27 mouse cellular contexts compared by ENCODE assay signal in genomic region chr10:14530670-14531069, GRCm38 (mm10). TPM values are rescaled to one million over a fixed set of nuclear protein-coding genes. Genes with fewer than 3 reads are reported as not detected.
DNase-seq lines count a peak whose midpoint lies in the region; ATAC-seq and TF ChIP-seq lines count a peak whose summit lies in the region.
"Had no signal": no experiment of that assay in that cellular context is flagged by ENCODE, and none has a peak within 500 bp of the region (broad histone marks: within the 10 kb centered on the region; RNA-seq: fewer than 3 reads in every experiment).

No protein-coding gene starts in this region.

- DNase-seq in lung, postnatal 0 days (ENCODE audit: low spot score): peak; percentile 20
- no peak for DNase-seq in lung, postnatal 36 days
- no peak for DNase-seq in right cerebral cortex, postnatal 14 days
- no peak for DNase-seq in heart, adult 11 months
- DNase-seq: adrenal gland, adult 2 months; adrenal gland, postnatal 10 days; adrenal gland, postnatal 25 days; B cell, adult 2 months; cerebellum, adult 11 months; cerebellum, adult 18-20 months; cerebellum, adult 8-10 months; cerebellum, adult 9-11 months; cerebellum, postnatal 14 days; cerebellum, postnatal 36 days; embryo, embryonic 11 days had no signal

- 98% methylated on average over 1 of the region's 1 CpGs for WGBS in lung, postnatal 0 days
- 85% methylated on average over 1 of the region's 1 CpGs for WGBS in liver, embryonic 12.5 days (ENCODE audit: insufficient replicate concordance)

- H3K9me3 ChIP-seq in lung, postnatal 0 days (ENCODE audit: low read length): no peaks in the 10 kb centered on the region
- no peaks in the 10 kb centered on the region for H3K9me3 ChIP-seq in liver, embryonic 12.5 days (replicated peaks)
- H3K9me3 ChIP-seq: embryonic facial prominence, embryonic 13.5 days; embryonic facial prominence, embryonic 15.5 days; forebrain, embryonic 10.5 days; forebrain, embryonic 12.5 days had no signal

- ATAC-seq in lung, postnatal 0 days: no peak
- 0 out of 2 replicates have a peak, but pooled peaks have one; percentile 40 for ATAC-seq in megakaryocyte, adult 5-6 weeks (ENCODE audit: poor library complexity, severe bottlenecking)
- ATAC-seq in liver, embryonic 12.5 days: no peak
- ATAC-seq: forebrain, embryonic 14.5 days; forebrain, embryonic 16.5 days had no signal

- no peaks in the 10 kb centered on the region for H3K79me2 ChIP-seq in C2C12 (ENCODE audit: control insufficient read depth, insufficient read depth)
- H3K79me2 ChIP-seq in myocyte (ENCODE audit: control insufficient read depth, insufficient read depth): no peaks in the 10 kb centered on the region

- H3K36me3 ChIP-seq in lung, postnatal 0 days (ENCODE audit: insufficient read depth, low read length): no peaks in the 10 kb centered on the region
- peaks cover 4% of the 10 kb centered on the region for H3K36me3 ChIP-seq in C2C12 (ENCODE audit: control insufficient read depth, insufficient read depth)
- peaks cover 5% of the 10 kb centered on the region for H3K36me3 ChIP-seq in myocyte (ENCODE audit: control insufficient read depth, insufficient read depth)
- H3K36me3 ChIP-seq in liver, embryonic 12.5 days: no peaks in the 10 kb centered on the region
- H3K36me3 ChIP-seq: embryonic facial prominence, embryonic 13.5 days; embryonic facial prominence, embryonic 15.5 days; forebrain, embryonic 10.5 days; forebrain, embryonic 12.5 days had no signal

- H3K4me3 ChIP-seq in lung, postnatal 0 days (ENCODE audit: low read depth, low read length): no peak overlapping the region
- H3K4me3 ChIP-seq in C2C12 (ENCODE audit: insufficient read depth, poor library complexity, severe bottlenecking) (no peak overlapping the region), myocyte (no peak overlapping the region)
- no peak overlapping the region for H3K4me3 ChIP-seq in liver, embryonic 12.5 days
- H3K4me3 ChIP-seq: embryonic facial prominence, embryonic 13.5 days; embryonic facial prominence, embryonic 15.5 days; erythroblast, embryonic 14.5 days; forebrain, embryonic 10.5 days; forebrain, embryonic 12.5 days had no signal

- H3K27me3 ChIP-seq in lung, postnatal 0 days (replicated peaks; ENCODE audit: insufficient read depth, low read length): no peaks in the 10 kb centered on the region
- H3K27me3 ChIP-seq in C2C12 (ENCODE audit: control insufficient read depth, insufficient read depth, insufficient read length) (no peaks in the 10 kb centered on the region), myocyte (ENCODE audit: control insufficient read depth, insufficient read depth, insufficient read length) (no peaks in the 10 kb centered on the region)
- H3K27me3 ChIP-seq in liver, embryonic 12.5 days (replicated peaks): no peaks in the 10 kb centered on the region
- H3K27me3 ChIP-seq: embryonic facial prominence, embryonic 13.5 days; embryonic facial prominence, embryonic 15.5 days; forebrain, embryonic 12.5 days had no signal

- H3K4me2 ChIP-seq in lung, postnatal 0 days (replicated peaks; ENCODE audit: low read depth, low read length): no peak overlapping the region
- H3K4me2 ChIP-seq in myocyte (ENCODE audit: low read depth): no peak overlapping the region
- H3K4me2 ChIP-seq in liver, embryonic 12.5 days: no peak overlapping the region
- H3K4me2 ChIP-seq: embryonic facial prominence, embryonic 13.5 days; embryonic facial prominence, embryonic 15.5 days; forebrain, embryonic 12.5 days had no signal

- no peak overlapping the region for H3K9ac ChIP-seq in lung, postnatal 0 days (replicated peaks; ENCODE audit: low read depth)
- H3K9ac ChIP-seq in liver, embryonic 12.5 days: no peak overlapping the region
- H3K9ac ChIP-seq: embryonic facial prominence, embryonic 13.5 days; embryonic facial prominence, embryonic 15.5 days; forebrain, embryonic 12.5 days had no signal

- H3K79me3 ChIP-seq in C2C12 (ENCODE audit: low read depth): no peaks in the 10 kb centered on the region

- H3ac ChIP-seq in C2C12 (ENCODE audit: control insufficient read depth, insufficient read length, low read depth) (no peak overlapping the region), myocyte (ENCODE audit: control insufficient read depth, insufficient read length) (no peak overlapping the region)

- TF ChIP-seq POLR2A in myocyte (IDR thresholded peaks at IDR 0.05; ENCODE audit: insufficient read length, low read depth): no peak

- no peak overlapping the region for H3K27ac ChIP-seq in lung, postnatal 0 days (ENCODE audit: low read length)
- no peak overlapping the region for H3K27ac ChIP-seq in liver, embryonic 12.5 days
- H3K27ac ChIP-seq: embryonic facial prominence, embryonic 13.5 days; embryonic facial prominence, embryonic 15.5 days; forebrain, embryonic 10.5 days; forebrain, embryonic 12.5 days had no signal

- no peak for TF ChIP-seq CTCF in lung, postnatal 0 days (IDR thresholded peaks at IDR 0.05)
- TF ChIP-seq CTCF in C2C12 (IDR thresholded peaks at IDR 0.05; ENCODE audit: control insufficient read depth, insufficient read depth, insufficient read length): no peak

- no peaks in the 10 kb centered on the region; the same call in 1 of the 2 replicates for H3K4me1 ChIP-seq in lung, postnatal 0 days (ENCODE audit: insufficient read depth, low read depth, low read length)
- no peaks in the 10 kb centered on the region for H3K4me1 ChIP-seq in liver, embryonic 12.5 days
- H3K4me1 ChIP-seq: embryonic facial prominence, embryonic 13.5 days; embryonic facial prominence, embryonic 15.5 days; forebrain, embryonic 10.5 days; forebrain, embryonic 12.5 days had no signal

- TF ChIP-seq EP300 in lung, postnatal 0 days (IDR thresholded peaks at IDR 0.05): no peak

TF ChIP-seq in C2C12, 6 proteins besides CTCF, POLR2A, EP300 and RAD21:
- TF ChIP-seq CEBPB (IDR thresholded peaks at IDR 0.05; ENCODE audit: low read depth): peak; percentile 86
- TF ChIP-seq USF1 (IDR thresholded peaks at IDR 0.05; ENCODE audit: low read depth): no peak
TF ChIP-seq in C2C12: peak in this region for 1.

TF ChIP-seq in myocyte, 11 proteins besides CTCF, POLR2A, EP300 and RAD21:
- TF ChIP-seq MYOD1 (IDR thresholded peaks at IDR 0.05; ENCODE audit: control insufficient read depth in 1 of 3, insufficient read length in 2 of 3, low read depth in 2 of 3): no peak
- TF ChIP-seq CEBPB (IDR thresholded peaks at IDR 0.05; ENCODE audit: insufficient read depth, poor library complexity, severe bottlenecking): peak; percentile 79
TF ChIP-seq in myocyte: peak in this region for 1.

RNA-seq across cellular contexts. Expression of gene Adgrg6, which starts 14.8 kb away (rescaled TPM):
- 22.1 and 28.3 TPM in 2 replicates for polyA plus RNA-seq in lung, postnatal 0 days (2015; fragmentation: Nextera tagmentation; extraction: Ambion mirVana)
- polyA plus RNA-seq in C2C12 (2012; fragmentation: generic; extraction: Trizol) (1.1 TPM), myocyte (2012; fragmentation: generic; extraction: Trizol) (9.3 TPM)
- total RNA-seq in megakaryocyte, adult 5-6 weeks (2015): 2.5 and 3.6 TPM in 2 replicates
- total RNA-seq in megakaryocyte, adult 5-6 weeks (2017): 2.4 and 2.8 TPM in 2 replicates
- 0.78 and 1.1 TPM in 2 replicates for polyA plus RNA-seq in liver, embryonic 12.5 days (2016; fragmentation: Nextera tagmentation; extraction: Ambion mirVana)
- total RNA-seq: MEL had no signal
